Mouse (Mus musculus) left cerebral cortex, adult 18-20 months (tissue): Measurements from ENCODE around the gene Tespa1. TPM values are rescaled to one million over a fixed set of nuclear protein-coding genes. Genes with fewer than 3 reads are reported as not detected.
"Not testable (repeated sequence)": the region's sequence is repeated elsewhere in the genome, so short reads cannot be mapped to it uniquely, and the experiment has no call there.

Experiments
- DNase-seq, 2 experiments: peaks; one replicate each; pipeline ENCODE4 v3.0.0; 2021 to 2022; ENCODE audit warnings: low spot score in 2 of 2, mixed read lengths in 1 of 2
- total RNA-seq, 2 experiments: library from RNA; stranded (reverse); gene quantifications; 2 replicates each; pipeline ENCODE4 v1.2.3; 2021

Gene Tespa1
- total RNA-seq, 2 experiments from 2014 or later: 1.9 to 2.2 TPM

DNA sequence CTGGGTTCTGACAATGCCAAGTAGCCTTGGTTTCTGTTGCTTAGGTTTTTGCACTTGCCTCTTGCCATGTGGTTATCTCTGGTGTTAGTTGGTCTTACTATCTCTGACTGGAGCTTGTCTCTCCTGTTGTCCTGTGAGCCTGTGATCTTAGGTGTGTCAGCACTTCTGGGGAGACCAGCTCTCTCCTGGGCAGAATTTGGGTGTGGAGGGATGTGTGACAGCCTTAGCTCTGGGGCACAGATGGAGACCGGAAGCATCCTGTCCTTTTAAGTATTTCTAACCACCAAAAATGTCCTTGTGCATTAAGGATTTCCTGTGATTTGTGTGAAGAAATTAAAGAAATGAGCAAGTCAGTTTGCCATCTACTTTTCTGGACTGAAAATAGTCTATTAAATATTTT, 21.4 kb downstream of the Tespa1 start:
- DNase-seq: no peak

GRCm38 (mm10) chr10:130363438-130364164, 40.9 kb downstream of the Tespa1 start:
- DNase-seq: no peak

GRCm38 (mm10) chr10:130364766-130365165, 42.1 kb downstream of the Tespa1 start:
- no peak for DNase-seq

DNA sequence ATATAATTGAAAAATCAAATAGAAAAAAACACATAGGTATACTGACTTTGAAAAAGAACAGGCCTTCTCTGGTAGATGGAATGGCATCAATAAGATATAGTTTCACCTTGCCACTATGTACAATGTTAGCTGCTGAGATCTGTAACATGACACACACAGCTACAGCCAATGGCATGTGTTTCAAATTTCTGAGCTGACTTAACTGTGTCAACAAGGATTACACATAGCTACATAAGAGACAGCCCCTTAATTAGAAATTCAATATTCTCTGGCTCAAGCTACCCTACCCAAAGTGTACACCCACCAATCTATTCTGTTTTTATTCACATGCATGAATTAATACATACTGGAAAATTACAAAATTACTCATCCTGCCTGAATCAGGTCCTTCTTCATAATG, 45.7 kb downstream of the Tespa1 start:
- no peak for DNase-seq

DNA sequence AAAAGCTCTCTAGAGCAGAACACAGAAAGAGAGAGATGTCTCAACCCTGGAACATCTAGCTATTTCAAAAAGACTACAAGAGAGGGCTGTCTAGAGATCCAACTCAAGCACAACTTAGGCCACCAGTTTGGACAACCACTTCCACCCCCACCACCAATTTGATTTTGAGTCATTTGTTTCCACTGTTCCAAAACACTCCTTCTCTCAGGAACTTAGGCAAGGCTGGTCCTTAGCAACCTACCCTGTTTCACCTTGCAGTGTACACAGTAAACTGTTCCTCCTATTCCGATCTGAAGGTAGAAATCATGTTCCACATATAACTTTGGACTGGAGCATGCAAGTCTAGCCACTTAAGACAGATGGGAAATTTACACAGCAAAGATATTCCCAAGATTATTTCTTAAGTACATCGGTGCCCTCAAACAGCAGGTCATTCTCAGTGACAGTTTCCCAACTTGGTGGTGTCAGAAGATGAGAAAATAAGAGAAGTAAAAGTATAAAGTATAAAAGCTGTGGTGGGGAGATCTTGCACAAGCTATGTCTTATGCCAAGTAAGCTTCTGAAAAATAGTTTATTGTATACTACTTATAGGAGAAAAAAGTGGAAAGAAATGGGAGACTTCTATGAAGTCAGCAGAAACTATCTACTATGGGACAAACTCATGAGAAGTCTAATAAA, 47.5 kb downstream of the Tespa1 start:
- no peak for DNase-seq

- no peak for DNase-seq
Measured at GRCm38 (mm10) chr10:130371644-130372043, 49.0 kb downstream of the Tespa1 start.

DNA sequence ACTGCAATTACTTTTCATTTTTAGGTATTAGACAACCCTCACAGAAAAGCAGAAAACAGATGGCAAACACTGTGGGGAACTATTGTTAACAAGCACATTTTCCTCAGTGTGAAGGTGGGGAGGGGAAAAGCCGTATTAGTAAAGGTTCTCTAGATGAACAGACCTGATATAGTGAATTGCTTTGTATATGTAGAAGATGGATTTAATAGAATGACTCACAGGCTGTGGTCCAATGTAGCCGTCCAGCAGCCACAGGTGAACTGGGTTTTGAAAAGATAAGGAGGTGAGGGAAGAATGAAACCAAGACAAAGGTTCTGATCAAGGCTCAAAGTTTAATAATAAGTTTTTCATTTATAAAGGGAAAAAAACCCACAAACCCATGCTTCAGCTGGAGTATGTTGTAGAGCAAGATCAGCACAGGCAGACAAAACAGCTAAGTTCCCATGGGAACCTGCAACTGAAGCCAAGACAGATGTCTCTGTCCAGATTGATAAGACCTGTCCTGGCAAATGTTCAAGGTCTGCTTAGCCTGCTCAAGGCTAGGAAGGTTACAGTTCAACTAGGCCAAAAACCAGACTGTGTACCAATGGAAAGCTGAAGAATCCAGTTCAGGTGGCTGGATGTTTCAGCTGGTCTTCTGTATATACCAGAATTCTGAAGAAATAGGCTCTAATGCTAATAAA, 50.0 kb downstream of the Tespa1 start:
- no peak for DNase-seq

DNA sequence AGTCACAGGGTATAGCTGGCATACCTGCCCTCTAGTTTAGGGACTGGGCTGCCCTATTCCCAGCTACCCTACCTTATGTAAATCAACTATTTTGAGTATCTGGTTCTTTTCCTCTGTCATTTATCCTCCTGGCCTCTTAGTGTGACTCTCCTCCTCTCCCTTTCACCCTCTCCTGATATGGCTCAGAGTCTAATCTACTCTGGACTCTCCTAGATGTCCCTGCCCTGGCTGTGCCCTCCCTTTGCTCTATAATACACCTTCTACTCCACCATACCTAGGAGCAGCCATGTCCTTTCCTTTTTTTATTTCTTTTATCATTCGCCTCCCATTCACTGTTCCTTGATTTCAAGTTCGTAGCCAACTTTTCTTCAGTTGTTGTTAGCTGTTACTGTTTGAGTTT, 52.5 kb downstream of the Tespa1 start:
- DNase-seq: no peak

DNA sequence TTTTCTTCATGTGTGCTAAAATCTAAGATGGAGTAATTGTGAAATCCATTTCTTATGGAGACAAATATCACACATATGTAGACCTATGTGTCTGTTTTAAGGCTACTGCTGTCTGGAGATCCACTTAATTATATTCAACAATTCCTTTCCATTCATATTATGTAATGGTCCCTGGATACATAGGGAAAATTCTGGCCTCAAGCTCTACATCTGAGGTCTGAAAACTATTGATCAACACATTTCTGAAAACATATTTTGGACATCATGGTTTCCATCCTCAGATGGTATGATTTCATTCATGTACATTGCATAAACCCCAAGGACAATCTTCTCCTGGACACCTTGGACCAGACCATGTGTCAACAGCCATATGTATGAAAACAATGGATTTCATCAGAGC, 71.6 kb downstream of the Tespa1 start, which contains the start of gene Vmn2r84:
Vmn2r84 (minus strand) TSS at position 101 of the 400 bp plus-strand sequence.
- DNase-seq: no peak

GRCm38 (mm10) chr10:130412167-130412698, 89.6 kb downstream of the Tespa1 start:
- DNase-seq: not testable (repeated sequence)

Other genes starting within 250 kb of the Tespa1 start
- gene Olfr823, start 207.5 kb upstream of the Tespa1 start, total RNA-seq: not detected
- not detected for gene Olfr824, start 192.9 kb upstream of the Tespa1 start, total RNA-seq
- not detected for gene Olfr825, start 156.1 kb upstream of the Tespa1 start, total RNA-seq
- not detected for gene Olfr826, start 138.7 kb upstream of the Tespa1 start, total RNA-seq
- not detected for gene Olfr827, start 108.5 kb upstream of the Tespa1 start, total RNA-seq
- under 1 TPM; 0.14 to 0.19 TPM for gene Neurod4, start 42.6 kb upstream of the Tespa1 start, total RNA-seq
- gene Vmn2r84, start 71.5 kb downstream of the Tespa1 start, total RNA-seq: under 1 TPM; 0.26 to 0.37 TPM
- under 1 TPM; 0.58 to 0.70 TPM for gene Vmn2r85, start 106.8 kb downstream of the Tespa1 start, total RNA-seq
- under 1 TPM; 0.12 to 0.28 TPM for gene Vmn2r86, start 133.2 kb downstream of the Tespa1 start, total RNA-seq
- gene Vmn2r87, start 174.5 kb downstream of the Tespa1 start, total RNA-seq: 1 to 10 TPM in 1 of 2 experiments, under 1 TPM in 1; 0.72 to 1.0 TPM